In genomic region chr12:86659447-86659968, GRCm38 (mm10) we compare ENCODE assay signal across 9 mouse cellular contexts. TPM values are rescaled to one million over a fixed set of nuclear protein-coding genes. Genes with fewer than 3 reads are reported as not detected.
A peak's percentile ranks its signal among the peaks of the same experiment; 100 is the strongest.
DNase-seq lines count a peak whose midpoint lies in the region; ATAC-seq and TF ChIP-seq lines count a peak whose summit lies in the region.
"Had no signal": no experiment of that assay in that cellular context is flagged by ENCODE, and none has a peak within 500 bp of the region (broad histone marks: within the 10 kb centered on the region; RNA-seq: fewer than 3 reads in every experiment).

No protein-coding gene starts in this region.

- no peak overlapping the region for H3K9ac ChIP-seq in intestine, embryonic 14.5 days (ENCODE audit: low read length)
- no peak overlapping the region for H3K9ac ChIP-seq in intestine, postnatal 0 days (ENCODE audit: low read depth, low read length)
- H3K9ac ChIP-seq in neural tube, embryonic 14.5 days (replicated peaks; ENCODE audit: low read depth, low read length), result no peak overlapping the region
- H3K9ac ChIP-seq in intestine, embryonic 15.5 days, result no peak overlapping the region
- H3K9ac ChIP-seq: liver, embryonic 14.5 days had no signal

- no peaks in the 10 kb centered on the region for H3K27me3 ChIP-seq in intestine, embryonic 14.5 days (replicated peaks; ENCODE audit: control insufficient read depth, insufficient read depth, low read length)
- no peaks in the 10 kb centered on the region for H3K27me3 ChIP-seq in intestine, postnatal 0 days (replicated peaks; ENCODE audit: control insufficient read depth, insufficient read depth, low read length)
- no peaks in the 10 kb centered on the region; the same call in 1 of the 2 replicates for H3K27me3 ChIP-seq in hindbrain, embryonic 10.5 days (ENCODE audit: insufficient read depth, poor library complexity, severe bottlenecking)
- H3K27me3 ChIP-seq in neural tube, embryonic 14.5 days (ENCODE audit: control insufficient read depth, insufficient read depth, low read length), result no peaks in the 10 kb centered on the region
- no peaks in the 10 kb centered on the region; the same call in 1 of the 2 replicates for H3K27me3 ChIP-seq in intestine, embryonic 15.5 days (replicated peaks)

- peak overlapping the region; percentile 33; the same call in 1 of the 2 replicates for H3K27ac ChIP-seq in intestine, embryonic 14.5 days (ENCODE audit: low read depth)
- no peak overlapping the region for H3K27ac ChIP-seq in intestine, postnatal 0 days (ENCODE audit: low read depth, low read length)
- peak overlapping the region; percentile 85 for H3K27ac ChIP-seq in hindbrain, embryonic 10.5 days
- no peak overlapping the region for H3K27ac ChIP-seq in neural tube, embryonic 14.5 days (ENCODE audit: low read depth, low read length)
- no peak overlapping the region for H3K27ac ChIP-seq in intestine, embryonic 15.5 days
- H3K27ac ChIP-seq: liver, embryonic 14.5 days had no signal

- 38% methylated on average over 6 of the region's 6 CpGs for WGBS in intestine, embryonic 14.5 days
- 40% methylated on average over 6 of the region's 6 CpGs for WGBS in intestine, postnatal 0 days
- 21% methylated on average over 6 of the region's 6 CpGs for WGBS in hindbrain, embryonic 10.5 days
- 5% methylated on average over 6 of the region's 6 CpGs for WGBS in neural tube, embryonic 14.5 days
- WGBS in intestine, embryonic 15.5 days, result 39% methylated on average over 6 of the region's 6 CpGs

- H3K9me3 ChIP-seq in intestine, embryonic 14.5 days (ENCODE audit: control insufficient read depth, low read length), result no peaks in the 10 kb centered on the region
- no peaks in the 10 kb centered on the region for H3K9me3 ChIP-seq in intestine, postnatal 0 days (ENCODE audit: control insufficient read depth)
- no peaks in the 10 kb centered on the region for H3K9me3 ChIP-seq in hindbrain, embryonic 10.5 days
- no peaks in the 10 kb centered on the region for H3K9me3 ChIP-seq in neural tube, embryonic 14.5 days (ENCODE audit: control insufficient read depth, low read length)
- H3K9me3 ChIP-seq in intestine, embryonic 15.5 days, result no peaks in the 10 kb centered on the region

- H3K4me1 ChIP-seq in intestine, embryonic 14.5 days (replicated peaks; ENCODE audit: control insufficient read depth, insufficient read depth, low read length), result no peaks in the 10 kb centered on the region
- H3K4me1 ChIP-seq in intestine, postnatal 0 days (replicated peaks; ENCODE audit: control insufficient read depth, insufficient read depth, low read length), result no peaks in the 10 kb centered on the region
- peaks cover 32% of the 10 kb centered on the region for H3K4me1 ChIP-seq in hindbrain, embryonic 10.5 days (replicated peaks)
- peaks cover 5% of the 10 kb centered on the region; the same call in 1 of the 2 replicates for H3K4me1 ChIP-seq in neural tube, embryonic 14.5 days (ENCODE audit: control insufficient read depth, insufficient read depth, low read length)
- H3K4me1 ChIP-seq in intestine, embryonic 15.5 days (replicated peaks), result no peaks in the 10 kb centered on the region

- no peak for DNase-seq in intestine, embryonic 14.5 days (ENCODE audit: low spot score)
- DNase-seq in brain, embryonic 14.5 days (ENCODE audit: low read depth), result peak; percentile 80
- DNase-seq in hindbrain, embryonic 10.5 days (ENCODE audit: low spot score), result peak; percentile 62
- DNase-seq in spleen, postnatal 10 days (ENCODE audit: low spot score in 2 of 2), result no peak
- DNase-seq in adipocyte (ENCODE audit: low spot score), result no peak

- no peak overlapping the region for H3K4me3 ChIP-seq in intestine, embryonic 14.5 days (ENCODE audit: low read depth, low read length)
- H3K4me3 ChIP-seq in intestine, postnatal 0 days (ENCODE audit: low read depth, low read length), result no peak overlapping the region
- H3K4me3 ChIP-seq in hindbrain, embryonic 10.5 days, result no peak overlapping the region
- no peak overlapping the region for H3K4me3 ChIP-seq in neural tube, embryonic 14.5 days (ENCODE audit: low read depth, low read length)
- no peak overlapping the region for H3K4me3 ChIP-seq in intestine, embryonic 15.5 days (replicated peaks)

- H3K4me2 ChIP-seq in intestine, embryonic 14.5 days (ENCODE audit: low read length), result no peak overlapping the region
- no peak overlapping the region for H3K4me2 ChIP-seq in intestine, postnatal 0 days (replicated peaks; ENCODE audit: low read depth)
- no peak overlapping the region for H3K4me2 ChIP-seq in neural tube, embryonic 14.5 days (ENCODE audit: low read depth, low read length)
- H3K4me2 ChIP-seq in intestine, embryonic 15.5 days (replicated peaks), result no peak overlapping the region

- no peak for ATAC-seq in intestine, embryonic 14.5 days (replicated peaks; ENCODE audit: low FRiP score, low TSS enrichment, low read depth)
- no peak for ATAC-seq in intestine, postnatal 0 days
- ATAC-seq in neural tube, embryonic 14.5 days (ENCODE audit: low read depth), result peak; percentile 61; the same call in 1 of the 2 replicates
- no peak for ATAC-seq in intestine, embryonic 15.5 days

- no peak for TF ChIP-seq POLR2A in brain, embryonic 14.5 days (IDR thresholded peaks at IDR 0.05; ENCODE audit: borderline replicate concordance, extremely low read depth, insufficient read depth, insufficient read length, poor library complexity, severe bottlenecking)

- no peaks in the 10 kb centered on the region for H3K36me3 ChIP-seq in intestine, embryonic 14.5 days (ENCODE audit: control insufficient read depth, insufficient read depth, low read length)
- H3K36me3 ChIP-seq in intestine, postnatal 0 days (ENCODE audit: control insufficient read depth, insufficient read depth), result no peaks in the 10 kb centered on the region
- no peaks in the 10 kb centered on the region for H3K36me3 ChIP-seq in hindbrain, embryonic 10.5 days
- H3K36me3 ChIP-seq in neural tube, embryonic 14.5 days (ENCODE audit: control insufficient read depth, insufficient read depth, low read length), result no peaks in the 10 kb centered on the region
- H3K36me3 ChIP-seq in intestine, embryonic 15.5 days, result no peaks in the 10 kb centered on the region

- no peak for TF ChIP-seq CTCF in intestine, postnatal 0 days (IDR thresholded peaks at IDR 0.05; ENCODE audit: low read depth)
- no peak for TF ChIP-seq CTCF in brain, embryonic 14.5 days (IDR thresholded peaks at IDR 0.05; ENCODE audit: borderline replicate concordance, extremely low read depth, insufficient read depth, insufficient read length)

RNA-seq across cellular contexts. Expression of gene Vash1, which starts 19.0 kb away (rescaled TPM):
- polyA plus RNA-seq in intestine, embryonic 14.5 days (2014; fragmentation: Nextera tagmentation; extraction: Ambion mirVana), result 10.5 and 10.7 TPM in 2 replicates
- polyA plus RNA-seq in intestine, postnatal 0 days (2015; fragmentation: Nextera tagmentation; extraction: Ambion mirVana), result 4.1 and 5.4 TPM in 2 replicates
- polyA plus RNA-seq in brain, embryonic 14.5 days (2012; rRNA removed), result 41.9 and 59.6 TPM in 2 replicates
- polyA plus RNA-seq in hindbrain, embryonic 10.5 days (2016; fragmentation: Nextera tagmentation; extraction: Ambion mirVana), result 21.1 and 27.4 TPM in 2 replicates
- 24.7 and 30.2 TPM in 2 replicates for polyA plus RNA-seq in neural tube, embryonic 14.5 days (2014; fragmentation: Nextera tagmentation; extraction: Ambion mirVana)
- polyA plus RNA-seq in intestine, embryonic 15.5 days (2015; fragmentation: Nextera tagmentation; extraction: Ambion mirVana), result 7.8 and 9.1 TPM in 2 replicates

Comparison
In these comparisons a context has a peak if more than half of its experiments do, and no peak if none do; other contexts are left out.
1. H3K27ac ChIP-seq: peak in intestine, embryonic 14.5 days (single experiment) and hindbrain, embryonic 10.5 days (single experiment); none in intestine, postnatal 0 days (single experiment), neural tube, embryonic 14.5 days (single experiment) and intestine, embryonic 15.5 days (single experiment).
2. DNase-seq: peak in brain, embryonic 14.5 days (single experiment) and hindbrain, embryonic 10.5 days (single experiment); none in intestine, embryonic 14.5 days (single experiment), spleen, postnatal 10 days (0 of 2) and adipocyte (single experiment).